Mouse (Mus musculus) kidney, postnatal 4 days (tissue): ENCODE measurements at regions not wholly inside any gene's neighbourhood (a gene's known extent, or its start where the extent isn't known, plus 50 kb on each side); places are given as distances from the start of the nearest gene placed in this dataset.

Experiments used
- DNase-seq, 2 experiments: peaks; one replicate each; pipeline ENCODE4 v3.0.0; 2021; ENCODE audit warnings: mixed read lengths in 2 of 2

DNA sequence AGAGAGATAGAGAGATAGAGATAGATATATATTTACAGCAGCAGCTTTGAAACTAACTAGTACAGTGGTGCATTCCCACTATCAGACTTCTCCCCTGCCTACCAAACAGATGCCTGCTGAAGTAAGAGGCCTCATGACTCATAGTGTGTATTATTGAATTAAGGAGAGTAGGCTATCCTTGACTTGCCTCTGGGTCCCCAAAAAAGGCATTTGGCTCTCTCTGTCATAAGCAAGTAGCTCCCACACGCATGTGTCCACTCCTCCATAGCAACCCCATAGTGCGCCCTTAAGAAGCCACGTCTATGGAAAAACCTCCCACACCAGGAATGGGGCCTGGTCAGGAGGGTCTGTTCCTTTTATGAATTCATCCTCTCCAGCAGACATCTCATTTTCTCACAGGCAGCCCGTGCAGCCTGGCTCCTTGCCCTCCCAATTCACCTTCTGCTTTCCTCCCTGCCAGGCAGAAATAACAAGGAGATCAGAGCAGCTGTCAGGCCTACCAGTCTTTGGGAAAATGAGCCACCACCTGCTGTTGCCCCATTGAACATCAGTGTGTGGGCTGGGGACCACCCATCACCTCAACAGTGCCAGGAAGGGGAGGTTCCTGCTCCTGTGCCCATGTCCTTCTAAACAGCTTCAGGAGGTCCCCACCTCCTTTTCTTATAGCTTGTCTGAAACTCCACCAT, 208.5 kb upstream of the Mocs1 start:
- DNase-seq, result no peak

- no peak for DNase-seq
Observed at GRCm38 (mm10) chr17:49223212-49223611, 204.9 kb upstream of the Mocs1 start.

- peak; percentile 65 to 72 for DNase-seq
Observed at GRCm38 (mm10) chr17:49223651-49224050, 204.5 kb upstream of the Mocs1 start.

GRCm38 (mm10) chr17:49225255-49226015, 202.7 kb upstream of the Mocs1 start:
- DNase-seq, result no peak

GRCm38 (mm10) chr17:49226016-49226400, 202.2 kb upstream of the Mocs1 start:
- DNase-seq, result no peak

- peak; percentile 30 to 42 for DNase-seq
Observed at GRCm38 (mm10) chr17:49231287-49231686, 196.9 kb upstream of the Mocs1 start.

DNA sequence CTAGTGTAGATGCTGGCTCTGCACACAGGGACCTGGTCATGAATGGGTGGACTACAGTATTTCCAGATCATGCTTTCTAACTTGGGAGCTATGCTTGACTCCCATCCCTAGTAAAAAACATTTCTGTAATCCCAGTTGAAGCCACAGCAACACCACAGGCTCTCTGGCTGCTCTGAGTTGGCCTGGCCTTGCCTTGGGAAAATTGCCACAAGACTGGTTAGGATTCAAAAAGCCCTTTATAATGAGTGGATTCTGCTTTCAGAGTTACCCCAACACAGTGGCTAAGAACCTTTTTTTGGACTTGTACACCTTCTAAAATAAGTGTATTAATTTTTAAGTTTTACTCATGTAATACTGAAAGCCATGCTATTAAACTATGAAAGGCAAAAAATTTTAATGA, 188.1 kb upstream of the Mocs1 start:
- no peak for DNase-seq

DNA sequence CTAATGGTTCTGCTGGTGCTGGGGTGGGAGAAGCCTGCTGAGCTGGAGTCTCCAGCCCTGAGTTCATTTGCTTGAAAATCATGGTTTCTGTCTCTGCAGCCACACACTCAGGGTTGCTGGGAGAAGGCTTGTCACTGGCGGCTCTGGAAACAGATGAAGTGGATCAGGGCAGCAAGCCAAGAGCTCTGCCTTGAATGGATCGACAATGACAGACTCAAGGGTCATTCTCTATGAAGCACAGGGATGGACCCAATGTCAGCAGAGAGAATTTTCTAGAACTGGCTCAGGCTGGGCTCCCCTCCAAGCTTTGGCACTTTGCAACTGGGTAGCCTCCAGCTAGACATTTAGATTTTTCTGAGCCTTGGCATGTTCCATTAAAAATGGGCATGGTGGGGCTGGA, 184.7 kb upstream of the Mocs1 start:
- peak; percentile 79 to 80 for DNase-seq

DNA sequence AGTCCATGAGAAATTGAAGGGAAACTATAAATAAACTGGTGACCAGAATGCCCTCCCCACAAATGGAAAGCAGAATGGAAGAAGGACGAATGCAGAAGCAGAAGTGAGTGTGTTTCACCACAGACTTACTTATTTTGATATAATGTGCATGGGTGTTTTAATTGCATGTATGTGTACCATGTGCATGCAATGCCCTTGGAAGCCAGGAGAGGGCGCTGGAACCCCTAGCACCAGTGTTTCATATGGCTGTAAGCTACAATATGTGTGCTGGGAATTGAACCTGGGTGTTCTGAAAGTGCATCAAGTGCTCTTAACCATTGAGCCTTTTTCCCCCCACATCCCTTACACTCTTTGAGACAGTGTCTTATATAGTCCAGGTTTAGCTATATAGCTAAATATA, 183.1 kb upstream of the Mocs1 start:
- no peak for DNase-seq

GRCm38 (mm10) chr17:49247215-49247614, 180.9 kb upstream of the Mocs1 start:
- DNase-seq, result peak; percentile 55 to 65

DNA sequence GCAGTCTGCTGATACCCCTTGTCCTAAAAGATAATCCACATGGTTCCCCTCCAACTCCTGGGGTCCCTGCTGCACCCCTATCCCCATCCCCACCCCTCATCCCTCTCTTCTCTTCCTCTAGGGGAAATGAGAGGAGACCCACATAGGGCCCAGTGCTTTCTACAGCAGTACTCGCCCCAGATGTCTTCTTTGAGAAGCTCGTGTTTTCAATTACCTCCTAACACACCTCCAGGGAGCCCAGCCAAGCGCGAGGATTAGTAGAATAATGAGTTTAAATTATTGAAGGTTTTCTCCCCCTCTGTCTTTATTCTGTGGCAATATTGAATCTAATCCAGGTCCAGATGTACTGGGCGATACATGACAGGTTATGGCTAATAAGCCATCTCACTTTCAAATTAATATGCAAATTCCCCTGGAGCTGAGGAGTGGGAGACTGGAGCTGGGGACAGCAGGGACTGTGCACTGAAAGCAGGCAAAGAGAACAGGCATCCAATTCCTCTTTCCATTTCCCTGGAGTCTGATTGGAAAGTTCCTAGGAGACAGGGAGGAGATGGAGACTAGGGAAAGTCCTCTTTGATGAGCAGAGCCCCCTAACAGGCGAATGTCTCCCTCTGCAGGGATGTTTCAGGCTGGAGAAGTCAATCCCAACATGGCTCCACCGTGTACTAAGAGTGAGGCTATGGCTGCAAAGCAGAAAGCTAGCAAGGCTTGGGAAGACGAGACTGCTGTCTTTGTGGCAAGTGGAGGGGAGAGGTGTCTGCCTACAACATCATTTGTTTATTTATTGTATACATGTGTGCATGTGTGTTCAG, 177.2 kb upstream of the Mocs1 start:
- DNase-seq, result peak in 1 of 2 experiments; percentile 19

DNA sequence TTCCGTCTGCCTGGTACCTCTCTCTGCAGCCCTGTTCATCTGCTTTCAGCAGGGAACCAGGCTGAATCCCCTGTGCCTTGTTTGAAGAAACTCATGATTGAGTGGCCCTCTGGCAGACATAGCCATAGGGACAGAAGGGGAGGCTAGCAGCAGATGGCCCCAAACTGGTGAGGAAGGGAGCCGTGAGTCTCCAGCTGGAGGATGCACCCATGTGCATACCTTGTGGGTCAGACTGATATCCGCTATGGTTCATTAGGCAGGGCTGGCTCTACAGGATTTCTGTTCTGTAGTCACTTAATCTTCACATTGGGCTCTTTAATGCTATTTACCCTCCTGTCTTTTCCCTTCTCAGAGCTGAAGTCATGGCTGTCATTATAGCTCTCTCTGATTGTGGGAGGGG, 175.9 kb upstream of the Mocs1 start:
- no peak for DNase-seq

GRCm38 (mm10) chr17:49258496-49258895, 169.7 kb upstream of the Mocs1 start:
- DNase-seq, result no peak

DNA sequence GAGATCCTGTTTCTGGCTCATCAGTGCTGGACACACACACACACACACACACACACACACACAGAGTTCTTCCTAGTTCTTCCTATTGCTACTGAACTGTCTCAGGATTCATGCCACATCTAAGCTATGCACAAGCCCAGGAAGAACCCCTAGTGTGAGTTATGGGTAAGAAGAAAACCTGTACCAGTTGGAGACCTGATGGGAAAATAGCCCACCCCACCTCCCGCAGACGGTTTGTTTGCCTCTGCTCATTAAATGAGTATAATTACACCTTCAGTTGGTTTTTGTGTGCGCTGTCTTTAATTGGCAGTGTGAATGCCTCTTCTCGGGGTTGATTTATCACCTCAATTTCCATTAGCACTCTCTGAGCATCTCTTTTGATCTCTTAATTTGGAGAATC, 165.8 kb upstream of the Mocs1 start:
- DNase-seq, result no peak

DNA sequence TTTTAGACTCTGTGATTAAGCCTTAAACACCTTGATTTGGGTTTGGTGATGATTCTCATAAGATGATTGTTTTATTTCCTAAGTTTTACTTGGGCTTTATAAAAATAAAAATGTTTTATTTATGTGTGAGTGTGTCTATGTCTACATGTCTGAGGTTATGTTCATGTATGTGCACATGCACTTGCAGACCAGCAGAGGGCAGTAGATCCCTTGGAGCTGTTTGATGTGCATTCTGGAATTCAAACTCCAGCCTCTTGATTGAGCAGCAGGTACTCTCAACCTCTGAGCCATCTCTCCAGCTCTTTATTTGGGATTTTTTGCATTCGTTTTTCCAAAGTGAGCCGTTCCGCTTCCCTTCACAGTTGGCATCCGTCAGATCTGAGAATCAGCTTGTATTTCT, 161.8 kb upstream of the Mocs1 start:
- no peak for DNase-seq

GRCm38 (mm10) chr17:49269943-49270342, 158.2 kb upstream of the Mocs1 start:
- peak; percentile 21 to 43 for DNase-seq

- DNase-seq, result peak; percentile 4 to 22
Observed at GRCm38 (mm10) chr17:49272661-49273448, 155.3 kb upstream of the Mocs1 start.

DNA sequence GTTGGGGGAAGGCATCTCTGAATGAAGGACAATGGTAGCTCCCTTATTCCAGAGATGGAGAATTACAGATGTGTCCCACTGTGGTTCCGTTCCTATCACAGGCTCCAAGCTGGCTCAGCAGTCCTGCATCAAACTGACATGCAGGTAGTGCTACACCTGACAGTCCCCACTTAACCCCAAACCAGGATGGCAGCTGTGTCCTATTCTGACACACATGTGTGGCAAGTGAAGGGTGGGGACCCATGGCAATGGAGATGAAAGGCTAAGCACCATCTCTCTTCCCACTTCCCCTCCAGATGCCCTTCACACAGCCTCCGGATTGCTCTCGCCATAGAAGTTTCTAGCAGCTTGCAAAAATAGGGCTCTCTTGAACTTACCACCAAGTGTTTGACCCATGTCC, 153.2 kb upstream of the Mocs1 start:
- no peak for DNase-seq

GRCm38 (mm10) chr17:49275421-49275820, 152.7 kb upstream of the Mocs1 start:
- DNase-seq, result no peak

- DNase-seq, result no peak
Observed at GRCm38 (mm10) chr17:49275916-49276315, 152.2 kb upstream of the Mocs1 start.

DNA sequence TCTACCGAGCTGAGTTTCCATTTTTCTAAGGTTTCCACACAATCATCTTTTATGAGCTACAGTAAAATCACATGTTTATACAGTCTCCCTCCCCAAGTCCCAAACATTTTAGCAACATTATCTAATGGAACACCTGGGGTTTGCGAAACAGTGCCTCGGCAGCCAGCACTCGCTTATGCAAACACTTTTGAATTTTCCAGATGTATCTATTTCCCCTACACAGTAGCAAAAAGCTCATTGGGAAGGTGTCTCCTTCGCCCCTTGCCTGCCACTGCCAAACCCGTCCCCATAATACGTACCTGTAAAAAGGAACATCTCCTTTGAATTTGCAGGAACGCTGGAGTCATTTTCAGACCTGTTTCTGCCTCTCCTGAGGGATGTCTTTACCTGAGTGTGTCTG, 149.6 kb upstream of the Mocs1 start:
- no peak for DNase-seq

GRCm38 (mm10) chr17:49278973-49279727, 149.0 kb upstream of the Mocs1 start:
- DNase-seq, result peak; percentile 6
